Mouse (Mus musculus) CH12.LX (cell line): Measurements from ENCODE around the gene Grtp1.

ENCODE experiments used
- HCFC1 ChIP-seq: IDR thresholded peaks from 2 replicates; pipeline ENCODE4 v1.6.1; 2012; ENCODE audit warnings: low read depth, mild to moderate bottlenecking, inconsistent platforms, low read length, improper control_type of control experiment
- MAX ChIP-seq: IDR thresholded peaks from 2 replicates; pipeline ENCODE4 v1.6.1; 2011; ENCODE audit warnings: low read length, improper control_type of control experiment
- NELFE ChIP-seq: IDR thresholded peaks from 2 replicates; pipeline ENCODE4 v1.6.1; 2011; ENCODE audit warnings: low read depth, low read length, improper control_type of control experiment
- ZKSCAN1 ChIP-seq: IDR thresholded peaks from 2 replicates; pipeline ENCODE4 v1.6.1; 2012; ENCODE audit warnings: low read depth, inconsistent platforms, low read length, improper control_type of control experiment, borderline replicate concordance

DNA sequence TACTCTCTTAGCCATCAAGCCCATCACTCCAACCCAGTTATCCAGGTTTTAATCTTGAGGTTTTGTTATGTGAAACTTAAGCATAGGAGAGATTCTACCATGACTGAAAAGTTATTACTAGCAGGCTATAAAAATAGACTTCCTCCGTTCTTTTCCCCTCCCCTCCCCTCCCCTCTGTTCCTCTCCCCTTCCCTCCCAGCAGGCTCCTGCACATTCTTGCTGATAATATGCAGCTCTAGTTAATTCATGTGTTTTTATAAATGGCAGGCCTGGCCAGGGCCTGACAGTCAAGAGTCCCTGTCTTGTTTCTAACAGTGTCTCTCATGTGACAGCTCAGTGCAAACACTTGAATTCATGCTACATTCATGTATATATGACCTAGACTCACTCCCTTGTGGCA lies 29.9 kb downstream of the Grtp1 start:
- TF ChIP-seq MAX, result no peak
- no peak for TF ChIP-seq ZKSCAN1
- TF ChIP-seq NELFE, result no peak
- TF ChIP-seq HCFC1, result no peak
